Mouse (Mus musculus): ENCODE results near the gene Myh14.
A peak's percentile ranks its signal among the peaks of the same experiment; 100 is the strongest.

Gene Myh14

GRCm38 (mm10) chr7:44674511-44674910, 3.9 kb upstream of the Myh14 start:
- DNase-seq (ENCODE audit: extremely low read depth, insufficient read length, low spot score) = no peak

GRCm38 (mm10) chr7:44672193-44672592, 1.6 kb upstream of the Myh14 start:
- no peak for DNase-seq (ENCODE audit: extremely low read depth, insufficient read length, low spot score)

GRCm38 (mm10) chr7:44669103-44669502, 1.5 kb downstream of the Myh14 start:
- no peak for DNase-seq (ENCODE audit: extremely low read depth, insufficient read length, low spot score)

GRCm38 (mm10) chr7:44667996-44668738, 2.5 kb downstream of the Myh14 start:
- no peak for DNase-seq (ENCODE audit: extremely low read depth, insufficient read length, low spot score)

- no peak for DNase-seq (ENCODE audit: extremely low read depth, insufficient read length, low spot score)
Measured at GRCm38 (mm10) chr7:44666462-44666861, 4.2 kb downstream of the Myh14 start.

GRCm38 (mm10) chr7:44664731-44665130, 5.9 kb downstream of the Myh14 start:
- no peak for DNase-seq (ENCODE audit: extremely low read depth, insufficient read length, low spot score)

- no peak for DNase-seq (ENCODE audit: extremely low read depth, insufficient read length, low spot score)
Measured at GRCm38 (mm10) chr7:44663546-44663945, 7.1 kb downstream of the Myh14 start.

GRCm38 (mm10) chr7:44662569-44662968, 8.1 kb downstream of the Myh14 start:
- DNase-seq (ENCODE audit: extremely low read depth, insufficient read length, low spot score) = no peak

- DNase-seq (ENCODE audit: extremely low read depth, insufficient read length, low spot score) = no peak
Measured at GRCm38 (mm10) chr7:44662168-44662567, 8.5 kb downstream of the Myh14 start.

- DNase-seq (ENCODE audit: extremely low read depth, insufficient read length, low spot score) = no peak
Measured at GRCm38 (mm10) chr7:44661219-44661618, 9.4 kb downstream of the Myh14 start.

GRCm38 (mm10) chr7:44655504-44655903, 15.1 kb downstream of the Myh14 start:
- no peak for DNase-seq (ENCODE audit: extremely low read depth, insufficient read length, low spot score)

GRCm38 (mm10) chr7:44653773-44654172, 16.9 kb downstream of the Myh14 start:
- DNase-seq (ENCODE audit: extremely low read depth, insufficient read length, low spot score) = no peak

GRCm38 (mm10) chr7:44651416-44651815, 19.2 kb downstream of the Myh14 start:
- DNase-seq (ENCODE audit: extremely low read depth, insufficient read length, low spot score) = no peak

- no peak for DNase-seq (ENCODE audit: extremely low read depth, insufficient read length, low spot score)
Measured at GRCm38 (mm10) chr7:44649990-44650389, 20.7 kb downstream of the Myh14 start.

GRCm38 (mm10) chr7:44649094-44649610, 21.5 kb downstream of the Myh14 start:
- DNase-seq (ENCODE audit: extremely low read depth, insufficient read length, low spot score) = peak; percentile 42

GRCm38 (mm10) chr7:44647729-44648128, 22.9 kb downstream of the Myh14 start:
- no peak for DNase-seq (ENCODE audit: extremely low read depth, insufficient read length, low spot score)

GRCm38 (mm10) chr7:44647042-44647724, 23.5 kb downstream of the Myh14 start:
- DNase-seq (ENCODE audit: extremely low read depth, insufficient read length, low spot score) = peak; percentile 29

- DNase-seq (ENCODE audit: extremely low read depth, insufficient read length, low spot score) = peak; percentile 82
Measured at GRCm38 (mm10) chr7:44645951-44646350, 24.7 kb downstream of the Myh14 start.

- peak; percentile 88 for DNase-seq (ENCODE audit: extremely low read depth, insufficient read length, low spot score)
Measured at GRCm38 (mm10) chr7:44645256-44645655, 25.4 kb downstream of the Myh14 start.

- DNase-seq (ENCODE audit: extremely low read depth, insufficient read length, low spot score) = peak; percentile 30
Measured at GRCm38 (mm10) chr7:44641887-44642286, 28.8 kb downstream of the Myh14 start.

GRCm38 (mm10) chr7:44640843-44641605, 29.6 kb downstream of the Myh14 start:
- DNase-seq (ENCODE audit: extremely low read depth, insufficient read length, low spot score) = no peak
